Mouse (Mus musculus) regulatory T cell (primary cell): ENCODE measurements at regions not wholly inside any gene's neighbourhood (a gene's known extent, or its start where the extent isn't known, plus 50 kb on each side); places are given as distances from the start of the nearest gene placed in this dataset.

ENCODE experiments used
- in situ Hi-C: fragments of 300-600 bp; cut with MboI, MseI; formaldehyde crosslinking; loops from one replicate; pipeline ENCODE4 v1.15.1; 2025; ENCODE audit warnings: high pct_unique_total_duplicates

DNA sequence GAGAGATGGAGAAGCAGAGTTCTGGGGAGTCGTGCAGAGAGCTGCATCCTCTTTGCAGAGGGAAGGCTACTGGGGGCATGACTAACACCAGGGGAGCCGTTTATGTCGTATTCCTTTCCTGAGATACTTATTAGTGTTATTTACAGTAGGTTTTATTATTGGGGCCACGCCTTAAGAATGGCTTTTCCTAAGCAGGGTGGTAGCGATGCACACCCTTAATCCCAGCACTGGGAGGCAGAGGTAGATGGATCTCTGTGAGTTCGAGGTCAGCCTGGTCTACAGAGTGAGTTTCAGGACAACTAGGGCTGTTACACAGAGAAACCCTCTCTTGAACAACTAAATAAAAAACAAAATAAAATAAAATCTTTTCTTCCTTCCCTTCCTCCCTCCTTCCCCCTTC is 212.6 kb downstream of the Enc1 start:
- in situ Hi-C loops: no loop called here

DNA sequence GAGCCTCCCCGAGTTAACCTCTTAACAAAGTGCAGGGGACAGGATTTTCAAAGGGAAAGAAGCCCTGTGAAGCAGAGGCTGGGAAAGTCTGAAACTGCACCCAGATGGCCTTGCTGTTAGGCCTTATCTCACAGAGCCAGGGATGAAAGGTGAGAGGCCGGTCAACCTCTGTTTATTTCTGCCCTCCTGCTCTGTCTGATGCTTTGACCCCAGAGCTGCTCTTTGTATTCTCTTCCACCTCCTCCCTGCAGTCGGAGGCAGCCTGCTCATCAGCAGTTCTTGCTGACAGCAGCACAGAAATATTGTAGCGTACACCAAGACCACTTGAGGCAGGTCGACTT is 212.2 kb downstream of the Enc1 start:
- in situ Hi-C loops: no loop called here

DNA sequence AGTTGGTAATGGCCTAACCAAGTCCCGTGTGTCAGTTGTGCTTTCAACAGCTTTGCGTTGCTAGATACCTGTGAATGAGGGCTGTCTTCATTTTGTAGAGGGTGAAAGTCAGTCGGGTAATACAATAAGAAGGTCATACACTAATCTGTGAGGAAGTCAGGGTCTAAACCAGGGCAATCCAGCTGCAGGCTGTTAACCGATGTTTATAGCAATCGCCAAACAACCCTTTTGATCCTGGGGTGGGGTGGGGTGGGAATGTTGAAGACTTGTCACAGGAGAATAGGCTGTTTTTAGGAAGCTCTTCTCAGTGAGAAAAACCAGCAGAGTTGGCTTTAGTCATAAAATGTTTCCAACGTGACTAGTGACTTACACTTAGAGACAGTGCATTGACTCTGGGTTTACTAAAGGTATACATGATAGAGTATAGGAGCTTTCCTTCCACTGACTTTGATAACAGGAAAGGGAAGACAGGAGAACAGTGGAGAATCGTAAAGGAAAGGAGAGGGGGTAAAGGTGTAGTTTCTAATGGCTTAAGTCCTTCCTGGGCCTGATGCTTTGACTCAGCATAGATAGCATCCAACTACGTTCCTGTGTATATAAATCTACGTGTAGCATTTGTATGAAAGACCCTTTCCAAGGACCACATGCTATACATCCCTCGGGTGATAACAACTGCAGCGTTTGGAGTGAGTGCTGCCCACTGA is 211.6 kb downstream of the Enc1 start:
- in situ Hi-C loops: no loop called here

DNA sequence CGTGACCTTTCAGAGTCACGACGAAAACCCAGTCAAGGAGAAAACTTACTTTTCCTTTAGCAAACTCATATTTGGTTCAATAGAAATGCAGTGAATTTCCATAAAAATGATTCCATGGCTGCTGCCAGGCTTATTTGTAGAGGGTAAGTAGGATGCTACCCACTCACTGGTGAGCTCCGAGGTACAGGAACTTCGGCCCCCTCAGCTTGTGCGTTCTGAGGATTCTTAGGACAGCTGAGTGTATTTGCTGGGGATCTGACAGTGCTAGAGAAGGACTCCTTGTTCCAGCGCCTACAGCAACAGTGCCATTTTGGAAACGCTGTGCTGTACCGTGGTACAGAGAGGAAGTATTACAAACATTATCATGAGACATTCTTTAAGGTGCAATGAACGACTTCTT is 210.4 kb downstream of the Enc1 start:
- in situ Hi-C loops: no loop called here

DNA sequence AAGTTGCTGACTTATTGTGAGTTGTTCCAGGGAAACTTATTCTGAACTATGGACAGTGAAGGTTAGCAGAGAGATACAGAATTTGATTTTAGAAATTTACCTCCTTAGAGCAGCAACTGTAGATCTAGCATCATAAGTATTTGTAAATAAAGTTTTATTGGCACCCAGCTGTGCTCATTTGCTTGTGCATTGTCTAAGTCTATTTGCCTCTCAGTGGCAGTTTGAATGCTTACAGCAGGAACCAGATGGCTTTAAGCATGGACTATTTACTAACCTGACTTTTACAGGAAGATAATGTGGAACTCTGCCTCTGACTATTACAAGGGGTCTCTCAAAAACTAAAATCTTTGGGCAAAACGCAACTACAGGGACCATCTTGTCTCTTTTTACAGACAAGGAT is 207.2 kb downstream of the Enc1 start:
- in situ Hi-C loops: loop anchor here (10.0 kb wide), 1 partner anchor 203 kb away; the partner anchor contains the start of gene Enc1

DNA sequence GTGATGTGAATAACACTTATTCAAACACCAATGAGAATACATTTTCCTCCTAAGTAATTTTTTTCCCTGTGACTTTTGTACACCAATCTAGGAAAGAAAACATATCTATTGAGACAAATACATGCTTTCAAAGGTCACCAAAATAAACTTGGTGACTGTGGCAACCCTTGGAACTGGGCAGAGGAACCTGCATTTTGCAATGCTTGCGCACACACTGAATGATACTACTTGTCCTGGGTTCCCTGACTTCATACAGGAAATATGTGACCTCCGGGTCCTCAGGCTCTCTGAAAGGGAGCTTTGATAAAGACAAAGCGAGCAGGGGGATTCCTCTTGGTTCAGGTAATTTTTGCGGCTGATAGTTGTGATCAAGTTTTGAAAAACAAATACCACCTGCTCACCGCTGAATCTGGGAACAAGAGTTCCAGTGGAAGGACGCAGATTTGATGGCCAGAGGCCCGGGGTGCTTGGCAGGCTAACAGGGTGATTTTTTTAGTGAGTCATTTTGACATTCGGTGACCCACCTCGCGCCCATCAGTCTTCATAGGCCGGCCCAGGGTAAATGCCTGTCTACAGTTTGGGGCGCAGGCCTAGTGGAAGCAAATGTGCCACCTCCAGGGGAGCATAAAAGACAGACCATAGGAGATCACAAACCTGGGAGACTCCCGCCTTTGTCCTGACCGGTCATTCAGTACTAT is 203.0 kb downstream of the Enc1 start:
- in situ Hi-C loops: loop anchor here (10.0 kb wide), 1 partner anchor 199 kb away; the partner anchor contains the start of gene Enc1

DNA sequence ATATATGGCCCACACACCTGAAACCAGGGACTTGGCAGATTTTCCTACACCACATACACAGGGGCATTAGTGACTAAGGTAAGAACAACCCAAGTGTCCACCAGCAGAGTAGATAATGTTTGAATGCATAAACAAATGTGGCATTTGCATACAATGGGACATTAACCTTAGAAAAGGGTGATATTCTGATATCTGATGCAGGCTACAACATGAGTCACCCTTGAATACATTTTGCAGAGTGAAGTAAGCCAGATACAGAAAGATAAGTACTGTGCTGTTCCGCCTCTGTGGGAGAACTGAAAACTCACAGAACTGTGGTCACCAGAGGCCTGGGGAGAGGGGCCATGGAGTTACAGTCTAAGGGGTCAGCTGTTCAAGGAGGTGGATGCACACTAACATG is 201.9 kb downstream of the Enc1 start:
- in situ Hi-C loops: loop anchor here (10.0 kb wide), 1 partner anchor 198 kb away; the partner anchor contains the start of gene Enc1

DNA sequence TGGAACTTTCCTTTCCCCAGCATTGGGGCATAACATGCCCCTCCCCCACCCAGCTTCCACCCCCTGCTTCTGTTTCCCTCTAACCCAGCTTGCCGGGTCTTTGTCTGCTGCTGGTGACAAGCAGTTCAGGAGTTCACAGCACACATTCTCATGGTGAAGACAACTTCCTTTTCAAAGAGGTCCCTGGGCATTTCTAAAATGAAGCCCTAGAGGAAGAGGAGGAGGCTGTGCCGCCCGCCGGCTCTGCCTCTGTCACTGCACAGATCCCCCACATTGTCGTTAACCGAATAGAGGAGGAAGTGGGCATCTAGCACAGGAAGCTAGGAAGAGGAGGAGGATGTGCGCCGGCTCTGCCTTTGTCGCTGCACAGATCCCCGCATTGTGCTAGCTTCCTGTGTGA is 201.4 kb downstream of the Enc1 start:
- in situ Hi-C loops: loop anchor here (10.0 kb wide), 1 partner anchor 197 kb away; the partner anchor contains the start of gene Enc1

DNA sequence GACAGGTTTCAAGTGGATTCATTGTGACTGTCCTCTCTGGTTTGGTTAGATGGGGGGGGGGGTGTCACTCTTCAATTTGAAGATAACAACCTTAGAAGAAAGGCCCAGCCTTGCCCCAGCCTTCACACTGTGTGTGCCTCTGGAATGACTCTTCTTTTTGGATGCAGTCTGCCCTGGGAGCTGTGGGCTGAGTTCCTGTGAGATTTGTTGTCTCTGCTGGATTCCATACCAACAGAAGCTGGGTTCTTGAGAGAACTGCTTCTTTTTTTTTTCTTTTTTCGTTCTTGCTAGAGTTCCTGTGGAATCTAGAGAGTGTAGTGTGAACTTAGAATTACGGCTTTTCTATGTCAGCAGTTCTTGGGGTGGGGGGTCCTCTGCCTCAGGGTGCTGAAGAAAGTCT is 200.9 kb downstream of the Enc1 start:
- in situ Hi-C loops: loop anchor here (10.0 kb wide), 1 partner anchor 197 kb away; the partner anchor contains the start of gene Enc1

DNA sequence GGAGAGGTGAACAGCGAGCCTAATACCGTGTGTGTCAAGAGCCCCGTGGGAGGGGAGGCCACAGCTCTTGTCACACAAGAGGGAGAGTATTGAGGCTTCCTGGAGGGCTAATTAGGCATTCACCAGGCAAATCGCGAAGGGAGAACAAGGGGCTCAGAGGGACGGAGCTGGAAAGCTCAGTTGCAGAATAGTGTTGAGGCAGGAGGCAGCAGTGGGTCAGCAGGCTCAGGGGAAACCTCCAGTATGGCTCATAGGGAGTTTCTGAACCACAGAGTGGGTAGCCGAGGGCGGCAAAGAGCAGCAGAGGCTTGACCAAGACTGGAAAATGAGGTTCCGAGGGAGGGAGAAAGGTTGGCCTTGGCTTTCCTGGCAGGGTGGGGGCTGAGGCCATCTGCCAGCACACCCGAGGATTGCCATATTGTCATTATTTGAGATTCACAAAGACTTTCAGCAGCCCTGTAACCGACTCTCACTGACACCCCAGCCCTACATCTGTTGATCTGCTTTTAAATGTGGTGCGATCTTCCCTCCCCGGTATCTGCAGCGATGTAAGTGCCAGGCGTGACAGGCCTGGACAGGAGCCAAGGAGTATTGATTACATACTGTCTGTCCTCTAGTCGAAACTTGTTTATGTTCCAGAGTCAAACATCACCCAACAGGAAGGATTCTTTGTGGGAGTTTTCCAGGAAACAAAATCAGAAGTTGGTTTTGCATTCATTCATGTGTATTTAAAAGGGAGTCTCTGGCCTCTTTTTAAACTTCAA is 198.5 kb downstream of the Enc1 start:
- in situ Hi-C loops: no loop called here

DNA sequence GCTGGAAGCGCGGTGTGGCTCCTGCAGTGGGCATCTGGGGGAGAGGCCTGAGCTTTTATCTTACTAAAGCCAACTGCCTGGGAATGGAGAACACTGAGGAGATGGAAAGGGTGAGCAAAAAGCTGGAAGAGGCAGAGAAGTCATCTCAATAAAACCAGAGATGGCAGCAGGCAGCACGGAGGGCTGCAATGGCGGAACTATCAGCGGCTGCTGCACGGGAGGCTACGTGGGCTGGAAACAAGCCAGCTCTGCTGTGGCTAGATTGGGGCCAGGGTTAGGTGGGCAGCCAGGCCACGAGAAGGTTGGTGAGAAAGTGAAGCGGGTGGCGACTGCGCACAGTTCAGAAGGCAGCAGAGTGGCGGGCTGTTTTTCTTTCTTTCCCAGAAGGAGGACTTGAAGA is 197.8 kb downstream of the Enc1 start:
- in situ Hi-C loops: no loop called here

DNA sequence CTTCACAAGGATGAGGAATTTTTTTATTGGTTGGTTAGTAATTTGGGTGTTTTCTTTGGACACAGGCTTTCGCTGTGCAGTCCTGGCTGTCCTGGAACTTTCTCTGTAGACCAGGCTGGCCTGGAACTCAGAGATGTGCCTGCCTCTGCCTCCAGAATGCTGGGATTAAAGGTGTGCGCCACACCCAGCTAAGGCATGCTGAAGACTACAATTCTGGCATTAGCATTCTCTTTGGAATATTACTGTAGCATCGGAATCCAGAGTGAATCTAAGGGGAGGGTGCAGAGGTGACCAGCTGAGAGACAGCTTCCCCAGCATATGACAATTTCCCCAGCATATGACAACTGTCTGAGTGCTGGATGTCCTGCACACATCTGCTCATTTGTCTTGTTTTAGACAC is 197.4 kb downstream of the Enc1 start:
- in situ Hi-C loops: no loop called here

DNA sequence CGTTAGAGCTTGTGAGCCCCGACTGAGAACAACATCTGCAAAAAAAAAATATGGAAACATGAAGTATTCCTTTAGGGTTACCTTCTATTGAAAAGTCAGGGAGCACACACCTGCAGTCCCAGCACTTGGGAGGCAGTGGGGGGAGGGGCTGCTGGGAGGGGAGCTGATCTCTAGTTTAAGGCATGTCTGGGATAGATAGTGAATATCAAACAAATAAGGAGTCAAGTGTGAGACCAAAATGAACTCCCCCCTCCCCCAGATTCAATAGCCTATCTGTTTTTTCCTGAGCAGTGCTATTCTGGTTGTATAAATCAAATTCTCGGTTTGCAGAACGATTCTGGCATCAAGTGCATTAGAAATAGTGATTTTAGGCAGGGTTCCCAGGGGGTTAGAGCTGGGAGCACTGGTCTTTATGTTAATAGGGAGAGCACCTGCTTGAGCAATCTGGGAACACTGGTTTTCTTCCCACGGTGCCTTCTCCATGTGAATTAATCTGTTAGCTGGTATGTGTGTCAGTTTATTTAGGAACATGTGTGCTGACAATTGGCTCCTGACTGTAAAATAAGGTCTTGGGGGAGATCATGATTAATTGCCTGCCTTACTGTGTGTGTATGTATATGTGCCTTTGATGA is 195.9 kb downstream of the Enc1 start:
- in situ Hi-C loops: no loop called here

DNA sequence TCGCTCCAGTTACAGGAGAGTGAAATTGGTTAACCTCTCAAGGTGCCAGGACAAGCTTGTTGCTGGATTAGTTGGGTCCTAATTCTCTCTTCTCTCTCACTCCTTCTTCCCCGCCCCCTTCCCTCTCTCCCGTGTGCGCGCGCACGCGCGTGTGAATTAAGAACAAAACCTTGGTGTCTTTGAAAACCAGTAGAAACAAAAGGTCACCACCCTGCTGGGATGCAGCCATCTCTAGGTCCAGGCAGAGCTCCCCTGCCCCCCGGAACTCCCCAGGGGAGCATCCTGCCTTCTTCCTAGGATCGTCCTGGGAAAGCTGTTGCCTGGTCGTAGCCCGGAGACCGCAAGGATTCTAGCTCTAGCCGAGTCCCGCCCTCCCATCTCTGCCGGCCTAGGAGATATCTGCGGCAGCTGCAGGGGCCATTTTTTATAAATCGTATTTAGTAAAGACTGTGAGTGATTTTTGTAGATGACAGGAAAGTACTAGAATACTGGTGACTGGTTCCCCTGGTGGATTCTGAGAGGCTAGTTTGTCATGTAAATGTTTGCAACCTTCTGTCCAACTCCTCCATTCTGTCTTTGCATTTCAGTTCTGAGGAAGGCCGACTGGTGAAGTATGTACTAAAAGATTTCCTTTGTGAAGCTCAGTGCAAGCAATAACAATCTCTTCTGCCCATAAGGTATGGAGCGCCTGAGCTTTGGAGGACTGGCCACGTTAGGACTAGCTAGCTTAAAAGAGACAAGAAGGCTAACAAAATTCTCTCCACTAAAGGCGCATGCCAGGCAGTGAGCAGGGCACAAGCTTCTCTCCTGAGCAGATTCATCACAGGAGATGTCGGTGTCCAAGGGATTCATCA is 195.2 kb downstream of the Enc1 start:
- in situ Hi-C loops: no loop called here

DNA sequence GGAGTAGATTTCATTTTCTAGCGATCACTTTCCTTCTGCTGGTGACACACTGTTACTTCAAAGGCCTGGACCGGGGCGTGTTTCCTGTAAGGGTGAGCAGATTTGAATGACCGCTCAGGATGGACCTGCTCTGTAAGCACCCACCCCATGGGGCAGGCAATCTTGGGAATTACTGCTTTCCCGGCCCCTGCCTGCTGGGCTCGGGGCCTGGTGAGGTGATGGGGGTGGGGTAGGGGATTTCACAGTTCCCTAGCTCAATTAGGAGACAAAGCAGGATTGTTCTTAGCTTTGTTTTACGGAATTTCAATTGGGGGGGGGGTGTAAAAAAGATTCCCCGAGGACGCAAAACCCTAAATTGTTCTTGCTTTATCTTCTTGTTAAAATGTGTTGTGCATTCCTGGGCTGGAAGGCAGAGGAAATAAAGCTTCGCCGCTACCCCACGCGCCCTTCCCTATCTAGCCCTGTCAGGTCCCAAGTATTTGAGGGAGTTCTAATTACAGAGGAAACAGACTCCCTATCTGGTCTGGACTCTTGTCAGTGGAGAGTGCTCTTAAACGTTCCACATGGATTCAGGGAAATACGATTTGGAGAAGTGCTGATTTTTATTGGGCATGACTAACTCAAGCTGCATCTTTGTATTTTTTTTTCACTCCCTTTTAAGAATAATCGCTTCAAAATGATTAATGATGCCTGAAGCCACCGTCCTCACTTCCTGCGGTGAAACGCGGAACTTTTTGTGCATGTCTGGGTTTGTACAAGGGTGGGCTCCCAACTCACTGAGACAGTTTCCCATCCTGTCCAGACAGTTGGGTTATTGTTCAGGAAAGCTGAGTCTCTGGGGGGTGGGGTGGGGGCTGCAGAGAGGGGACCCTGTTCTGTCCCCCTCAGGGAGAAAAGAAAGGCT is 194.3 kb downstream of the Enc1 start:
- in situ Hi-C loops: no loop called here

DNA sequence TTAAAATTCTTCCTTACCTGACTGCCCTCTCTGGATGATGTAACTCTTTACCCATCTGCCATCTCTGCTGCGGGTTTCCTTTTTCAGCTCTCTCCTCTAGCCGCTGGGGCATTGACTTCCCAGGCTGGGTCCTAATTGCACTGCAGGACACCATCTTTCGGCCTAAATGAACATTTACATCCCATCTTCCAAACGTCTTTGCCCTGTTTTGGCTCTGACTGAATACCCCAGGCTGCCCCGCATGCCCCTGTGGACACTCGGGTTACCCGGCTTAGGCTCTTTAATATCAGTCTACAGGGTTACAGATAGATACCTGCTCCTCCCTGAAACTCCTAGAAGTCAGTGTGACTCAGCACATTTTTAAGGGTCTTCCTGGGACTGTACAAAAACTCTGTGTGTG is 193.3 kb downstream of the Enc1 start:
- in situ Hi-C loops: no loop called here

DNA sequence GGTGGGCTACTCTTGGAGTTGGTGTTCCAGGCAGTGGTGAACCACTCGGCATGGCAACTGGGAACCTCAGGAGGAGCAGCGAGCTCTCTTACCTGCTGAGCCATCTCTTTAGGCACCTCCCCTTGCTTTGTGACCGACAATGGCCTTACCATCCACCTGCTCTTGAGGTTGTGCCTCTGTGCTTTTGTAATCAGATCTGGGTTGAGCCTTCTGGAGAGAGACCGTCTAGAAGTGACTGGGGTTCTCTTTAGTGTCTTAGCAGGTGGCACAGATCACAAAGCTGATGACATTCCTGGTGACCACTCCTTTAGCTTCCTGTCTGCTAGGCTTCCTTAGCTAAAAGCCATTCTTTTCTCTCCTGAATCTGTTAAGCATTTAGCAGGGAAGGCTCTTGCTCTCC is 191.7 kb downstream of the Enc1 start:
- in situ Hi-C loops: no loop called here

DNA sequence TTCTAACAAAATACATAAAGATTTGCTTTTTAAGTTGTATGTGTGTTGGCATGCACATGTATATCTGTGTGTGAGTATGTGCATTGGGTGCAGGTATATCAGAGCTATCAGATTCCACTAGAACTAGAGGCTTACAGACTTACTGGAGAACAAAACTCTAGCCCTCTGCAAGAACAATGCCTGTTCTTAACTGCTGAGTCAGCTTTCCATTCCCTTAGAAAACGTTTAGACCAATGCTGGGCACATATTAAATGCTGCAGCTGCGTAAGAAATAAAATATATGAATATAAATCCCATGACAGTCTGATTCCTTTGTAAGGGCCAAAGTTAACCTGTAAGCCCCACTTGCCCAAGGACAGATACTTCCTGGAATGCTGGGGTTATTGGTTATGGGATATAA is 190.0 kb downstream of the Enc1 start:
- in situ Hi-C loops: no loop called here

DNA sequence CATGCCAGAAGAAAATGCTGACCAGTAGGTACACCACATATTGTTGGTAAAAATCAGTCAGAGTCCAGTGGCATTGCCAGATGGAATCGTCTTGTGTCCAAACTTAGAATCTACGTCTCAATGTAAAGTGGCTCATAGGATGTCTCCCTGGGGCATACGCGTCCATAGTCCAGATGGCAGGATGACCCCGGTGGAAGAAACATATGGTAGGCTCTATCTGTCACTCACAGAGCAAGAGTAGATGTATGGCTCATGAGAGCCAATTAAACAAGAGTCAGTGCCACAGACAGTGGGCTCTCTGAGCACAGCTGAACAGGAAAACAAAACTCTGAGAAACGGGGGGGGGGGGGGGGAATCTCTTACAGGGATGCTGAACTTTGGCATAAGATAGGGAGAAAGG is 187.3 kb downstream of the Enc1 start:
- in situ Hi-C loops: no loop called here

DNA sequence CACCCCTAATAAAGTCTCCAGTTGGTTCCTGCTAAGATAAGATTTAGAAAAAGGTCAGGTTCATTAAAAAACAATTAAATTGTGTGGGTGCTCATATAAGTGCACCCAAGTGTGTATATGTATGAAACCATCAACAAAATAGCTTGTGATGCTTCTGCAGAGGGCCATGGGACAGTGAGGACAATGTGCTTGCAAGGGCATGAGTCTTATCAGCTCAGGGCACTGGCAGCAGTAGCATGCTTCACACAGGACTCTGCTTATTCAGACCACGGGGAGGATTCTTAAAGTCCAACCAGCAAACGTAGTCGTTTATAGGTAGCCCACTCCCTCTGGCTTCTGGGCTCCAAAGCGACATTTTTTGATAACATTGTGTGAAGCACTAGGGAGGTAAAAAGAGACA is 186.6 kb downstream of the Enc1 start:
- in situ Hi-C loops: no loop called here
